Mouse (Mus musculus): ENCODE measurements around the gene Traf4.

GRCm38 (mm10) chr11:78146168-78146567 lies 19.2 kb downstream of the Traf4 start:
- TF ChIP-seq GABPA (IDR thresholded peaks at IDR 0.05; ENCODE audit: low read depth, low read length), result no peak
- TF ChIP-seq GATA1 (IDR thresholded peaks at IDR 0.05; ENCODE audit: low read depth, low read length), result no peak
- TF ChIP-seq TAL1 (IDR thresholded peaks at IDR 0.05; ENCODE audit: low read length), result no peak
- TF ChIP-seq POLR2AphosphoS5 (IDR thresholded peaks at IDR 0.05; ENCODE audit: borderline replicate concordance, low read depth, low read length), result no peak
- no peak for TF ChIP-seq POLR2A (IDR thresholded peaks at IDR 0.05; ENCODE audit: control insufficient read depth in 1 of 2, insufficient read depth in 1 of 2, low read depth in 1 of 2, low read length in 2 of 2, poor library complexity in 1 of 2)
- peak in 2 of 3 experiments; percentile 32 to 41; a peak in 5 of 6 replicates for TF ChIP-seq CTCF (IDR thresholded peaks at IDR 0.05 in 2 of 3, conservative IDR thresholded peaks at IDR 0.05 in 1 of 3; ENCODE audit: control insufficient read depth in 1 of 3, insufficient read depth in 1 of 3, low read depth in 2 of 3, low read length in 3 of 3, poor library complexity in 1 of 3, severe bottlenecking in 1 of 3)
- no peak for TF ChIP-seq EP300 (IDR thresholded peaks at IDR 0.05; ENCODE audit: low read depth in 1 of 2, low read length in 2 of 2)
- TF ChIP-seq ZKSCAN1 (IDR thresholded peaks at IDR 0.05; ENCODE audit: low read depth, low read length), result no peak
- TF ChIP-seq TCF12 (IDR thresholded peaks at IDR 0.05; ENCODE audit: low read depth, low read length), result no peak
- no peak for TF ChIP-seq KAT2A (conservative IDR thresholded peaks at IDR 0.05; ENCODE audit: low read depth, low read length)
